Mouse (Mus musculus) retina, embryonic 14.5 days (tissue): Measurements from ENCODE around the gene Xcr1.

Experiments
- DNase-seq: peaks from one replicate; pipeline ENCODE4 v3.0.0-alpha.2; 2015; ENCODE audit warnings: low spot score

Xcr1 gene

GRCm38 (mm10) chr9:123861929-123862328 lies at the start of gene Xcr1:
TSS of gene Xcr1 (minus strand) at chr9:123862029.
- no peak for DNase-seq

- no peak for DNase-seq
Observed at GRCm38 (mm10) chr9:123872049-123872448, 10.2 kb upstream of the Xcr1 start.

GRCm38 (mm10) chr9:123869167-123869784 lies 7.4 kb upstream of the Xcr1 start:
- DNase-seq, result no peak

GRCm38 (mm10) chr9:123863641-123864040 lies 1.8 kb upstream of the Xcr1 start:
- DNase-seq, result no peak

- DNase-seq, result no peak
Observed at GRCm38 (mm10) chr9:123862895-123863616, 1.2 kb upstream of the Xcr1 start.

GRCm38 (mm10) chr9:123856836-123857235 lies 5.0 kb downstream of the Xcr1 start:
- no peak for DNase-seq

GRCm38 (mm10) chr9:123852449-123853390 lies 9.1 kb downstream of the Xcr1 start:
- no peak for DNase-seq

- peak; percentile 92 for DNase-seq
Observed at GRCm38 (mm10) chr9:123851713-123852448, 9.9 kb downstream of the Xcr1 start, which contains the start of gene Fyco1. TSS of gene Fyco1 (minus strand) at chr9:123851899.

- peak; percentile 62 for DNase-seq
Observed at GRCm38 (mm10) chr9:123851062-123851712, 10.6 kb downstream of the Xcr1 start.

GRCm38 (mm10) chr9:123850705-123851061 lies 11.1 kb downstream of the Xcr1 start:
- DNase-seq, result no peak

- DNase-seq, result no peak
Observed at GRCm38 (mm10) chr9:123849976-123850695, 11.7 kb downstream of the Xcr1 start.

GRCm38 (mm10) chr9:123846490-123846889 lies 15.3 kb downstream of the Xcr1 start:
- no peak for DNase-seq

- DNase-seq, result no peak
Observed at GRCm38 (mm10) chr9:123845120-123845519, 16.7 kb downstream of the Xcr1 start.

- no peak for DNase-seq
Observed at GRCm38 (mm10) chr9:123844468-123844867, 17.4 kb downstream of the Xcr1 start.

- DNase-seq, result no peak
Observed at GRCm38 (mm10) chr9:123840243-123840642, 21.6 kb downstream of the Xcr1 start.

GRCm38 (mm10) chr9:123835851-123836250 lies 26.0 kb downstream of the Xcr1 start:
- no peak for DNase-seq

GRCm38 (mm10) chr9:123828916-123829315 lies 32.9 kb downstream of the Xcr1 start:
- no peak for DNase-seq

GRCm38 (mm10) chr9:123826631-123827030 lies 35.2 kb downstream of the Xcr1 start:
- no peak for DNase-seq

GRCm38 (mm10) chr9:123818601-123819000 lies 43.2 kb downstream of the Xcr1 start:
- DNase-seq, result no peak

- no peak for DNase-seq
Observed at GRCm38 (mm10) chr9:123815996-123816395, 45.8 kb downstream of the Xcr1 start.

- DNase-seq, result no peak
Observed at GRCm38 (mm10) chr9:123815444-123815843, 46.4 kb downstream of the Xcr1 start.
